Mouse (Mus musculus) spleen, adult 2 months (tissue): ENCODE results near the gene Gm37240.

ENCODE experiments used
- CTCF ChIP-seq: fragments of 200-500 bp; IDR thresholded peaks from 2 replicates; pipeline ENCODE4 v1.5.1; 2011; ENCODE audit warnings: mild to moderate bottlenecking, inconsistent platforms; ENCODE audit not compliant: insufficient read depth, insufficient read length, insufficient replicate concordance; ENCODE audit errors: extremely low read depth
- POLR2A ChIP-seq: fragments of 200-500 bp; IDR thresholded peaks from 2 replicates; pipeline ENCODE4 v1.6.1; 2011; ENCODE audit warnings: low read depth, low read length, inconsistent platforms

GRCm38 (mm10) chr3:84807826-84808225 lies 1079.5 kb downstream of the Gm37240 start:
- TF ChIP-seq CTCF: no peak
- no peak for TF ChIP-seq POLR2A
